Mouse (Mus musculus): ENCODE measurements around the gene Xpnpep3.
A peak's percentile ranks its signal among the peaks of the same experiment; 100 is the strongest.

Xpnpep3 gene

GRCm38 (mm10) chr15:81399638-81400315 lies at the start of gene Xpnpep3, which contains the start of gene St13:
Xpnpep3 (plus strand) TSS chr15:81400138.
St13 (minus strand) TSS chr15:81400077.
- peak; percentile 97 for DNase-seq (ENCODE audit: low spot score)

DNA sequence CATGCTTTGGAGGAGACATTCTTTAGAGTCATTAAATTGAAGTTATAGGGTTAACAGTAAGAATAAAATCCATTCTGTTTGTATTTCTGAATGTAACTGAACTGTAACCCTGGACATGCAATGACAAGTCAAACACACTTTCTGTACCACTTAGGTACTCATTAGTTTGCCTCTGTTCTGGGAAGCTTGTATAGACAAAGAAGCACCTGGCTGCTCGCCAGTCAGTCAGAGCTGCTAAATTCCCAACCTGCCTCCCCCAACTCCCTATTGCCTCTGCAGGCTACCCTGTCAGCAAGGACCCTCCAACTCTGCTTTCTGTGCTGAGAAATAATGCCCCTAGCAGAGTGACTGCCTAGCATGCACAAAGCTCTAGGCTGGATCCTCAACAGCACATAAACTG lies 49.5 kb upstream of the Xpnpep3 start:
- no peak for DNase-seq (ENCODE audit: low spot score)

GRCm38 (mm10) chr15:81352638-81353037 lies 47.3 kb upstream of the Xpnpep3 start:
- DNase-seq (ENCODE audit: low spot score), result peak; percentile 9

GRCm38 (mm10) chr15:81355146-81355761 lies 44.7 kb upstream of the Xpnpep3 start:
- DNase-seq (ENCODE audit: low spot score), result peak; percentile 68

DNA sequence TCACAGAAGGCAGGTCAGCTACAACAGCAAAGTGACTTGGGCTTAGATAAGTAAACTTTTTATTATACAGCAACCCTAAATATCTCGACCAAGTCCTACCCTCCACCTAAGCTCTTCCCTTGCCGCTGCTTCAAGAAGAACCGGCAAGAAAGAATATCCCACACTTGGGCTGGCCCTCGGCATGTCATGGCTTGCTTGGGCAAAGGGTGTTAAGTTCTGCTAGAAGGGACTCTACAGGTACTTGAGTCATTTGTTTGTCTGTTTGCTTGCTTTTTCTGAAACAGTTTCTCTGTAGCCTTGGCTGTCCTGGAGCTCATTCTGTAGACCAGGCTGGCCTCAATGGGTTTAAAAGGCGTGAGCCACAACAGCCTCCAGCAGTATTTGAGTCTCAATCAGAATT lies 43.0 kb upstream of the Xpnpep3 start:
- DNase-seq (ENCODE audit: low spot score), result no peak

GRCm38 (mm10) chr15:81358943-81359342 lies 41.0 kb upstream of the Xpnpep3 start:
- no peak for DNase-seq (ENCODE audit: low spot score)

DNA sequence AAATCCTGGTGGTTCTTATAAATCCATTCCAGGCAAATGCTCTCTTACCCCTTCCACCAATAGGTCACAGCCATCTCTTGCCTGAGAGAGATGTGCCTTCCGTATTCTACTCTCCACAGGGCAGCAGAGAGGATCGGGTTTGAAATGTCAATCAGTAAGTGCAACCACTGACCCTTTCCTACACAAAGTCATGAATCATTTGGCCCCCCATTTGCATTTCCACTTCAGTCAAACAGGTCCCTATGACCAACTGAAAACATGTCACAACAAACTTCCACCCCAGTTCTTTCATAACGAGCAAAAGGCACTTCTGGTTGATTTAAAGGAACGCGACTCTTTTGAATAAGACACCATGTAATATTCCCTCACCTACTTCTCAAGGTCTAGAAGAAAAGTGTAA lies 40.5 kb upstream of the Xpnpep3 start:
- no peak for DNase-seq (ENCODE audit: low spot score)

GRCm38 (mm10) chr15:81360345-81361021 lies 39.5 kb upstream of the Xpnpep3 start, which contains the start of gene Slc25a17:
Slc25a17 (minus strand) TSS chr15:81360812.
- DNase-seq (ENCODE audit: low spot score), result peak; percentile 98

- no peak for DNase-seq (ENCODE audit: low spot score)
These were observed 38.9 kb upstream of the Xpnpep3 start for GRCm38 (mm10) chr15:81361022-81361404.

DNA sequence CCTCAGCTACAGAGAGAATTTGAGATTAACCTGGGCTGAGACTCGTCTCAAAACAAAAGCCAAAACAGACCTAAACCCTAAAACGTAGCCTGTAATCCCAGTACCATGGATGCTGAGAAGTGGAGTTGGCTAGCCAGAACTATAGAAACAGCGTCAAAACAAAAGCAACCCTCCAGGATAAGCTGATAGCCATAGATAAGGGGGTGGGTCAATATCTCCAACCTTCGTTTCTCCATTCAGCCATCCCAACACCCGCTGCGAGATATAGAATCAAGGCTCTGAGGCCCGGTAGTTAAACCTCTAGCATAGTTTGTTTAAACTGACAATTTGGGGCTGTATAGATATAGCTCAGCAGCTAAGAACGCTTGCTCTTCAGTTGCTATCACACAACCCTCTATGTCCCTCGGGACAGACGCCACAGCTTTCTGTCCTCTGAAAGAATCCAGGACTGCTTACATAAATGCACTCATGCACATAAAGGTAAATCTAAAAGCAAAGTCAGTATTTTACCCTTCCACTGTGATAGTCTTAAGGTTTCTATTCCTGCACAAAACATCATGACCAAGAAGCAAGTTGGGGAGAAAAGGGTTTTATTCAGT lies 38.4 kb upstream of the Xpnpep3 start:
- no peak for DNase-seq (ENCODE audit: low spot score)

DNA sequence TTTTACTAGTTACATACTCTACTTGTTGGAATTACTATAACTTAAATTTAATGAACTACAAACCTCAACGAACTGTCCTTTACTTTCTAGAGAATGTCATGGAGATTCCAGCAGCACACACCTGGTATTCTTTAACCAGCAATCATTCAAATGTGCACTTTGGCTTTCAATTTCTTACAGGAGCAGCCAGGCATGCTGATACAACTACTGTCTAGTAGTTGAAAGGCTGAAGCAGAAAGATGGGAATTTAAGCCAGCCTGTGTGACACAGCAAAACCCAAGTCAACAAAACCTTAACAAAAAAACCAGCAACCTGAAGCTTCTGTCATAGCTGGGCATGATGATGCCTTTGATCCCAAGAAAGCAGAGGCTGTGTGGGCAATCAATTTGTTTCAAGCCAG lies 37.4 kb upstream of the Xpnpep3 start:
- no peak for DNase-seq (ENCODE audit: low spot score)

DNA sequence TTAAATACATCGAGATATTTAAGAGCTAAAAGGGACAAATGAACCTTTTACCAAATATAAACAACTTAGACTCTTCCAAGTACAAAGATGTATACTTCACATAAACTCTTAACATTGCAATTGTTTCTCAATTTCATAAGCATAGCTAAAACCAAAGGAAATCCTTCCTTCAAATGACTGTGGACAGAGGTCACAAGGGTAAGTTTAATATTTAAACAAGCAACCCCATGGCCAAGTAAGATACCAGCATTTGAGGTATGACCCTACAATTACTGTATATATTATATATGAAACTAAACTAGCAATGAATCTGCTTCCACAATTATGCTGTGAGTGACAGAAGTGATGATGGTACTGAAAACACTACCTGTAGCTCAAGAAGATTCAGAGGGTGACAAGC lies 35.7 kb upstream of the Xpnpep3 start:
- DNase-seq (ENCODE audit: low spot score), result no peak

DNA sequence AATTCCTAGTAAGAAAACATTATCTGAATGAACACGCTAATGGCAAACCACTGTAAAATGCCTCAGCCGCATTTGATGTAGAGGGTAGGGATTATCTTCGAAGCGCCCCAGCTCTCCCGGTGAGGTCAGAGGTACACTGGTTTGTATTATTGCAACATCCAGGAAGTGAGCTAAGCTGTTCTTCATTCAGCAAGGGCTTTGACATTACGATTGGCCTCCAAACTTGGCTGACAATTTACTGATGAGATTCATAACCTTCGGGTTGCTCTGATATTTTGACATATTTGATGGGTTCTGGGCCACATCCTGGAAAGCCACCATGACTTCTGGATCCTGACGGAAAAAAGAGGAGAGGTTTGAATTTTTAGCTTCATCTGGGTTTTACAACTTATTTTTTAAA lies 34.7 kb upstream of the Xpnpep3 start:
- no peak for DNase-seq (ENCODE audit: low spot score)

GRCm38 (mm10) chr15:81366241-81366640 lies 33.7 kb upstream of the Xpnpep3 start:
- DNase-seq (ENCODE audit: low spot score), result no peak

DNA sequence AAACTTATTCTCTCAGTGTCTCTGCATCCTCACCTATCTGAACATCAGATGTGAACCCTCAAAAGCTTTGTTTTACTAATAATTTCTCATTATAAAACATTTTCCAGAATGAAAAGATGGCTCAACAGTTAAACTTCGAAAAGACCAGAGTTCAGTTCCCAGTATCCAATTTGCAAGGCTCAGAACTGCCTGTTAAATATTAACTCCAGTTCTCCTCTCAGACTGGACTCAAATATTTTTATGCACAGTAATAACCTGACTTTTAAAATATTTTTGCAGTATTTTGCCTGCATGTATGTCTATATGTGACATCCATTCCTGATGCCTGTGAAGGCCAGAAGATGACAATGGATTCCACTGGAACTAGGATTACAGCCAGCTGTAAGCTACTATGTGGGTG lies 31.3 kb upstream of the Xpnpep3 start:
- DNase-seq (ENCODE audit: low spot score), result no peak

GRCm38 (mm10) chr15:81370356-81370755 lies 29.6 kb upstream of the Xpnpep3 start:
- DNase-seq (ENCODE audit: low spot score), result no peak

DNA sequence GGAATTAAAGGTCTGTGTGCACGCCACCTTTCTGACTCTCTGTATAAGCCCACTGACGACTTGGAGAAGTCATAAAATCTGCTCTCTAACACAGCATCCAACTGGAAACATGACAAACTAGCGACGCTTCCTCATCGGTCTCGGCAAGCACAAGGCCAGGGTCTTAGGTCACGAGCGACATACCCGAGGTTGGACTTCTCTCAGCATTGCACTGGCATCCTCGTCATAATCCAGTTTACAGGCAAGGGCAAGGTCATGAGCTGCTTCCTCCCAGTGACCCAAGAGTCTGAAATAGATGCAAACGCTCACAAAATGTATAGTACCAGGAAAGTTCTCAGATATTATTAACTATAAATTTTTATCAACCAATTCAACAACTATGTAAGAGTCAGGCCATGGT lies 25.3 kb upstream of the Xpnpep3 start:
- no peak for DNase-seq (ENCODE audit: low spot score)

DNA sequence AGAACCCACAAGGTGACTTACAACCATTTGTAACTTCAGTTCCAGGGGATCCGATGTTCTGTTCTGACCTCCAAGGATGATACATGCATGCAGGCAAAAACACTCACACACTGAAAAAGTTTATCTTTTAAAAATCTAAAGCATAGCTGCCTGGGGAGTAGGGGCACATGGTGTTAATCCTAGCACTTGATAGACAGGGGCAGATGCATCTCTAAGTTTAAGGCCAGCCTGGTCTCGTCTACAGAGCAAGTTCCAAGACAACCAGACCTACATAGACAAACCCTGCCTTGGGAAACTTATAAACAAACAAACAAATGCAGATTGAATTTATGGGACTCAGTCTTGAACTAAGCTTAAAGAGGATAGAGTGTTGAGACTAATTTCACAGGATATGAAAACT lies 21.1 kb upstream of the Xpnpep3 start:
- no peak for DNase-seq (ENCODE audit: low spot score)

DNA sequence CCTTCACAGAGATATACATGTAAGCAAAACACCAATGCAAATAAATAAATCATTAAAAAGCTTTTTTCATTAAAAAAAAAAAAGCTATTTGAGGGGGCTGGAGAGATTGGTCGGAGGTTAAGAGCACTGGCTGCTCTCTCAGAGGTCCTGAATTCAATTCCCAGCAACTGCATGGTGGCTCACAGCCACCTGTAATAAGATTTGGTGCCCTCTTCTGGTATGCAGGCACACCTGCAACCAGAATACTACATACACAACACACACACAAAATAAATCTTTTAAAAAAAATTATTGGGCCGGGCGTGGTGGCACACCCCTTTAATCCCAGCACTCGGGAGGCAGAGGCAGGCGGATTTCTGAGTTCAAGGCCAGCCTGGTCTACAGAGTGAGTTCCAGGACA lies 13.6 kb upstream of the Xpnpep3 start:
- no peak for DNase-seq (ENCODE audit: low spot score)

GRCm38 (mm10) chr15:81392997-81393396 lies 6.9 kb upstream of the Xpnpep3 start:
- no peak for DNase-seq (ENCODE audit: low spot score)

DNA sequence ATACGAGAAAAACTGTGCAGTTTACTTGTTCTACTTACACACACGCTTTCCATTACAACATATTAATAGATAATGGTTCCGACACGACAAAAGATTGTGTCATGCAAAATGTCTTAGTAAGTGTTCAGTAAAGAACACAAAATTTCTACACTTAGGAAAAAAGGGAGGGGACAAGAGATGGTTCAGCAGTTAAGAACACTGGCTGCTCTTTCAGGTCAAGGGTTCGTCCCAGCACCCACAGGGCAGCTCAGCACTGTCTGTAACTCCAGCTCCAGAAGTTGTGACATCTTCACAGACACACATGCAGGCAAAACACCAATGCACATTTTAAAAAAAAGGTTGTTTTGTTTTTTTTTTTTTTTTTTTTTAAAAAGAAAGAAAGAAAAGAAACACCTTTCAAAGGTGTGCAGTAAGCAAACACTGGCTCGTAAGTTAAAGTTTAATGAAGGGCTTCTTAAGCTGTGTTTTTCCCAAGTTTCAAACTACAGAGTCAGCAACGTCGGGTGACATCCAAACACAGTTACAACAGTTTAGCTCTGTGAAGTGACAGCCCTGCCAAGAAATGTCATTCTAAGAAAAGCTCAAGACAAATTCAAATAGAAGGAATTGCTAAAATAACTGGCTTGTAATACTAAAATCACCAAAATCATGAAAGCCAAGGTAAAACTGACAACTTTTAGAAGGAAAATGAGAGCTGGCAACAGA lies 5.6 kb upstream of the Xpnpep3 start:
- DNase-seq (ENCODE audit: low spot score), result no peak

DNA sequence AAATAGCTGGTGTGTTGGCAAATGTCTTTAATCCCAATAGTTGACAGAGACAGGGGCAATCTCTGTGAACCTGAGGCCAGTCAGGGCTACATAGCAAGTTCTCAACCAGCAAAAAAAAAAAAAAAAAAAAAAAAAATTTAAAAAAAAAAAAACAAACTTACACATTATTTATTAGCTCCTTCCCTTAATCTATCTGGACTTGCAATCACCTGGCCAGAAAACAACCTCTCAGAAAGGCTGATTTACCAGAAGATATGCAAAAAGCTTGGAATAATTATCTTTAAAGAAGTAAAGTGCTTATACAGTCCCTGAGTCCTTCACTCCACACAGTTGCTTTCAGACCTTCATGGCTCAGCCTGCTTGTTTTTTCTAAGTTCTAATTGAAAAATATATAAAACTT lies 1.7 kb upstream of the Xpnpep3 start:
- DNase-seq (ENCODE audit: low spot score), result no peak

Measured in retina, embryonic 14.5 days (tissue).